Mouse (Mus musculus) lung, postnatal 0 days (tissue): ENCODE results near the gene Sash1.

ENCODE experiments used
- CTCF ChIP-seq: IDR thresholded peaks from 2 replicates; pipeline ENCODE4 v1.5.1; 2016; ENCODE audit warnings: antibody characterized with exemption, mild to moderate bottlenecking
- EP300 ChIP-seq: IDR thresholded peaks from 2 replicates; pipeline ENCODE4 v1.6.1; 2016; ENCODE audit warnings: antibody characterized with exemption, mild to moderate bottlenecking, control low read depth

GRCm38 (mm10) chr10:8801719-8802347 is 84.0 kb downstream of the Sash1 start:
- TF ChIP-seq CTCF (no peak), EP300 (no peak)
